Mouse (Mus musculus) embryonic facial prominence, embryonic 14.5 days (tissue): ENCODE results near the gene Scfd2. TPM values are rescaled to one million over a fixed set of nuclear protein-coding genes. Genes with fewer than 3 reads are reported as not detected.
A peak's percentile ranks its signal among the peaks of the same experiment; 100 is the strongest.

Source experiments
- ATAC-seq: fragments of 200-750 bp; cut with Nextera tagmentation; 2 replicates; pipeline ENCODE4 v1.8.0; 2017; ENCODE audit warnings: low read depth, moderate number of reproducible peaks, moderate TSS enrichment
- DNase-seq: peaks from one replicate; pipeline ENCODE4 v3.0.0-alpha.2; 2015; ENCODE audit warnings: low spot score
- H3K27ac ChIP-seq: fragments of 300-500 bp; sonication (generic); replicated peaks from 2 replicates; pipeline ENCODE4 v1.5.1; 2014; ENCODE audit warnings: low read depth, mild to moderate bottlenecking, low read length, moderate library complexity
- H3K27me3 ChIP-seq: fragments of 300-500 bp; sonication (generic); replicated peaks from 2 replicates; pipeline ENCODE4 v1.6.1; 2014; ENCODE audit warnings: low read length; ENCODE audit not compliant: control insufficient read depth, insufficient read depth
- H3K36me3 ChIP-seq: fragments of 300-500 bp; sonication (generic); 2 replicates; pipeline ENCODE4 v1.6.1; 2014; ENCODE audit warnings: low read length, mixed read lengths; ENCODE audit not compliant: control insufficient read depth, insufficient read depth
- H3K4me1 ChIP-seq: fragments of 300-500 bp; sonication (generic); 2 replicates; pipeline ENCODE4 v1.6.1; 2014; ENCODE audit warnings: antibody characterized with exemption, low read length; ENCODE audit not compliant: control insufficient read depth, insufficient read depth
- H3K4me2 ChIP-seq: fragments of 300-500 bp; sonication (generic); 2 replicates; pipeline ENCODE4 v1.6.1; 2014; ENCODE audit warnings: low read depth, mild to moderate bottlenecking, low read length, moderate library complexity, mixed read lengths
- H3K4me3 ChIP-seq: fragments of 300-500 bp; sonication (generic); 2 replicates; pipeline ENCODE4 v1.5.1; 2014; ENCODE audit warnings: low read depth, mild to moderate bottlenecking, low read length
- H3K9ac ChIP-seq: fragments of 300-500 bp; sonication (generic); 2 replicates; pipeline ENCODE4 v1.6.1; 2014; ENCODE audit warnings: low read depth, mild to moderate bottlenecking, low read length, moderate library complexity, mixed read lengths
- H3K9me3 ChIP-seq: fragments of 300-500 bp; sonication (generic); 2 replicates; pipeline ENCODE4 v1.6.1; 2016; ENCODE audit warnings: low read length; ENCODE audit not compliant: control insufficient read depth
- WGBS: fragments of 180-500 bp; shearing (Covaris S2); extraction: QIAGEN DNeasy Blood & Tissue Kit; methylation state at CpG from one replicate; pipeline ENCODE4 v1.1.7; 2014; 5-methylcytosine and 5-hydroxymethylcytosine counted together
- polyA plus RNA-seq: library from polyadenylated mRNA; unstranded; fragments of >200 nt; fragmentation: Nextera tagmentation; extraction: Ambion mirVana; gene quantifications from 2 replicates; pipeline ENCODE4 v1.2.1, GENCODE M21; 2014

Scfd2 gene
- polyA plus RNA-seq, 1 experiment from 2014 or later, result 21.3 TPM

- no peaks in the 10 kb centered on the region for H3K9me3 ChIP-seq
- peak overlapping the region; percentile 77 for H3K27ac ChIP-seq
- H3K9ac ChIP-seq, result peak overlapping the region; percentile 95
- peak overlapping the region; percentile 95 for H3K4me2 ChIP-seq
- H3K4me1 ChIP-seq, result peaks cover 57% of the 10 kb centered on the region
- H3K36me3 ChIP-seq, result peaks cover 35% of the 10 kb centered on the region
- ATAC-seq (no peak), DNase-seq (no peak)
- no peaks in the 10 kb centered on the region for H3K27me3 ChIP-seq
- H3K4me3 ChIP-seq, result peak overlapping the region; percentile 96
- WGBS, result 51% methylated on average over 11 of the region's 11 CpGs
These were observed 333.1 kb downstream of the Scfd2 start for GRCm38 (mm10) chr5:74198446-74198845.

- WGBS, result 48% methylated on average over 22 of the region's 22 CpGs
These were observed 333.8 kb downstream of the Scfd2 start for GRCm38 (mm10) chr5:74197541-74198330.

GRCm38 (mm10) chr5:74196307-74196618 lies 335.3 kb downstream of the Scfd2 start:
- Histone ChIP-seq H3K36me3 (peaks cover 35% of the 10 kb centered on the region), H3K9me3 (no peaks in the 10 kb centered on the region), H3K4me2 (peak overlapping the region; percentile 95), H3K9ac (peak overlapping the region; percentile 95), H3K4me1 (peaks cover 47% of the 10 kb centered on the region), H3K4me3 (peak overlapping the region; percentile 96), H3K27me3 (no peaks in the 10 kb centered on the region), H3K27ac (peak overlapping the region; percentile 91)
- no peak for DNase-seq
- 3% methylated on average over 4 of the region's 4 CpGs for WGBS
- ATAC-seq, result no peak

More at GRCm38 (mm10) chr5:74197541-74198330, 333.8 kb downstream of the Scfd2 start:
- Histone ChIP-seq H3K9ac (peak overlapping the region; percentile 95), H3K9me3 (no peaks in the 10 kb centered on the region), H3K4me3 (peak overlapping the region; percentile 96), H3K36me3 (peaks cover 35% of the 10 kb centered on the region), H3K27me3 (no peaks in the 10 kb centered on the region), H3K4me1 (peaks cover 58% of the 10 kb centered on the region), H3K4me2 (peak overlapping the region; percentile 95), H3K27ac (peak overlapping the region; percentile 91)
- DNase-seq (peak; percentile 92), ATAC-seq (peak; percentile 14; the same call in 1 of the 2 replicates)

GRCm38 (mm10) chr5:74195614-74196306 lies 335.8 kb downstream of the Scfd2 start:
- peaks cover 35% of the 10 kb centered on the region for H3K36me3 ChIP-seq
- peak overlapping the region; percentile 95 for H3K4me2 ChIP-seq
- DNase-seq (peak; percentile 28), ATAC-seq (no peak)
- peaks cover 51% of the 10 kb centered on the region for H3K4me1 ChIP-seq
- peak overlapping the region; percentile 91 for H3K27ac ChIP-seq
- H3K27me3 ChIP-seq, result no peaks in the 10 kb centered on the region
- under 1% methylated on average over 25 of the region's 27 CpGs for WGBS
- peak overlapping the region; percentile 95 for H3K9ac ChIP-seq
- peak overlapping the region; percentile 96 for H3K4me3 ChIP-seq
- no peaks in the 10 kb centered on the region for H3K9me3 ChIP-seq

GRCm38 (mm10) chr5:74194841-74195613 lies 336.5 kb downstream of the Scfd2 start, which contains the start of gene Rasl11b:
TSS of gene Rasl11b (plus strand) at chr5:74195286.
- H3K36me3 ChIP-seq, result peaks cover 35% of the 10 kb centered on the region

GRCm38 (mm10) chr5:74194027-74194840 lies 337.3 kb downstream of the Scfd2 start:
- DNase-seq (peak; percentile 40), ATAC-seq (no peak)
- peak overlapping the region; percentile 95 for H3K9ac ChIP-seq
- peaks cover 27% of the 10 kb centered on the region for H3K36me3 ChIP-seq
- H3K27ac ChIP-seq, result no peak overlapping the region; the same call in 1 of the 2 replicates
- H3K4me2 ChIP-seq, result peak overlapping the region; percentile 95
- no peaks in the 10 kb centered on the region for H3K9me3 ChIP-seq
- peak overlapping the region; percentile 96 for H3K4me3 ChIP-seq
- 22% methylated on average over 16 of the region's 16 CpGs for WGBS
- H3K27me3 ChIP-seq, result no peaks in the 10 kb centered on the region
- H3K4me1 ChIP-seq, result peaks cover 56% of the 10 kb centered on the region

More at GRCm38 (mm10) chr5:74194841-74195613, 336.5 kb downstream of the Scfd2 start, which contains the start of gene Rasl11b:
- peak within 1 kb of the TSS; percentile 95 for H3K4me2 ChIP-seq
- no peaks in the 10 kb centered on the region for H3K9me3 ChIP-seq
- peak within 1 kb of the TSS; percentile 91 for H3K27ac ChIP-seq
- peak within 1 kb of the TSS; percentile 96 for H3K4me3 ChIP-seq
- no peaks in the 10 kb centered on the region for H3K27me3 ChIP-seq
- H3K4me1 ChIP-seq, result peaks cover 53% of the 10 kb centered on the region
- WGBS, result under 1% methylated on average over 60 of the region's 82 CpGs
- DNase-seq (peak; percentile 96), ATAC-seq (peak; percentile 94)
- peak within 1 kb of the TSS; percentile 95 for H3K9ac ChIP-seq

- peak overlapping the region; percentile 95 for H3K4me2 ChIP-seq
- ATAC-seq (no peak), DNase-seq (no peak)
- 30% methylated on average over 7 of the region's 7 CpGs for WGBS
- peaks cover 21% of the 10 kb centered on the region for H3K36me3 ChIP-seq
- H3K9ac ChIP-seq, result no peak overlapping the region
- H3K4me3 ChIP-seq, result 0 out of 2 replicates have a peak overlapping the region, but pooled peaks have one; percentile 96
- H3K9me3 ChIP-seq, result no peaks in the 10 kb centered on the region
- H3K4me1 ChIP-seq, result peaks cover 52% of the 10 kb centered on the region
- H3K27ac ChIP-seq, result no peak overlapping the region
- H3K27me3 ChIP-seq, result no peaks in the 10 kb centered on the region
These were observed 337.9 kb downstream of the Scfd2 start for GRCm38 (mm10) chr5:74193626-74194025.
